Mouse (Mus musculus) intestine, embryonic 14.5 days (tissue): ENCODE results near the gene Tsc22d3. TPM values are rescaled to one million over a fixed set of nuclear protein-coding genes. Genes with fewer than 3 reads are reported as not detected.
"Not testable (repeated sequence)": the region's sequence is repeated elsewhere in the genome, so short reads cannot be mapped to it uniquely, and the experiment has no call there.

Experiments used
- ATAC-seq: fragments of 200-750 bp; cut with Nextera tagmentation; replicated peaks from 2 replicates; pipeline ENCODE4 v1.8.0; 2017; ENCODE audit warnings: low read depth, moderate number of reproducible peaks, moderate TSS enrichment, moderate library complexity; ENCODE audit not compliant: low FRiP score, low TSS enrichment
- DNase-seq: peaks from one replicate; pipeline ENCODE4 v3.0.0-alpha.2; 2018; ENCODE audit warnings: low spot score
- H3K27ac ChIP-seq: fragments of 300-500 bp; sonication (generic); 2 replicates; pipeline ENCODE4 v1.5.1; 2014; ENCODE audit warnings: low read depth, mild to moderate bottlenecking, control low read depth
- H3K27me3 ChIP-seq: fragments of 300-500 bp; sonication (generic); replicated peaks from 2 replicates; pipeline ENCODE4 v1.6.1; 2014; ENCODE audit warnings: low read length, control low read depth; ENCODE audit not compliant: control insufficient read depth, insufficient read depth
- H3K36me3 ChIP-seq: fragments of 300-500 bp; sonication (generic); 2 replicates; pipeline ENCODE4 v1.6.1; 2014; ENCODE audit warnings: low read length, control low read depth; ENCODE audit not compliant: control insufficient read depth, insufficient read depth
- H3K4me1 ChIP-seq: fragments of 300-500 bp; sonication (generic); replicated peaks from 2 replicates; pipeline ENCODE4 v1.6.1; 2014; ENCODE audit warnings: low read length, control low read depth, mixed read lengths; ENCODE audit not compliant: control insufficient read depth, insufficient read depth
- H3K4me2 ChIP-seq: fragments of 300-500 bp; sonication (generic); 2 replicates; pipeline ENCODE4 v1.6.1; 2014; ENCODE audit warnings: low read length
- H3K4me3 ChIP-seq: fragments of 300-500 bp; sonication (generic); 2 replicates; pipeline ENCODE4 v1.5.1; 2014; ENCODE audit warnings: low read depth, low read length, control low read depth, mixed read lengths
- H3K9ac ChIP-seq: fragments of 300-500 bp; sonication (generic); 2 replicates; pipeline ENCODE4 v1.6.1; 2014; ENCODE audit warnings: mild to moderate bottlenecking, low read length
- H3K9me3 ChIP-seq: fragments of 300-500 bp; sonication (generic); 2 replicates; pipeline ENCODE4 v1.6.1; 2016; ENCODE audit warnings: low read length, control low read depth; ENCODE audit not compliant: control insufficient read depth
- WGBS: fragments of 180-500 bp; shearing (Covaris S2); extraction: QIAGEN DNeasy Blood & Tissue Kit; methylation state at CpG from one replicate; pipeline ENCODE4 v1.1.7; 2014; 5-methylcytosine and 5-hydroxymethylcytosine counted together
- polyA plus RNA-seq: library from polyadenylated mRNA; unstranded; fragments of >200 nt; fragmentation: Nextera tagmentation; extraction: Ambion mirVana; gene quantifications from 2 replicates; pipeline ENCODE4 v1.2.1, GENCODE M21; 2014

The Tsc22d3 gene
- polyA plus RNA-seq, 1 experiment from 2014 or later: 59.0 TPM

- not testable (repeated sequence) for DNase-seq, H3K4me2 ChIP-seq, H3K36me3 ChIP-seq, H3K9ac ChIP-seq, H3K4me3 ChIP-seq, H3K27ac ChIP-seq, H3K9me3 ChIP-seq, ATAC-seq, H3K4me1 ChIP-seq, H3K27me3 ChIP-seq
- 91% methylated on average over 3 of the region's 3 CpGs for WGBS
These were observed 60.6 kb downstream of the Tsc22d3 start for GRCm38 (mm10) chrX:140539831-140540230.

- Histone ChIP-seq H3K27me3 (peaks cover 6% of the 10 kb centered on the region), H3K9ac (no peak overlapping the region), H3K4me2 (no peak overlapping the region), H3K4me1 (no peaks in the 10 kb centered on the region), H3K36me3 (no peaks in the 10 kb centered on the region), H3K9me3 (no peaks in the 10 kb centered on the region), H3K4me3 (no peak overlapping the region), H3K27ac (no peak overlapping the region)
- DNase-seq (no peak), ATAC-seq (no peak)
- 93% methylated on average over 3 of the region's 3 CpGs for WGBS
These were observed 61.3 kb downstream of the Tsc22d3 start for GRCm38 (mm10) chrX:140539111-140539680.

GRCm38 (mm10) chrX:140538649-140539048, 61.8 kb downstream of the Tsc22d3 start:
- no peak for ATAC-seq
- Histone ChIP-seq H3K4me1 (no peaks in the 10 kb centered on the region), H3K27me3 (peaks cover 5% of the 10 kb centered on the region), H3K9ac (no peak overlapping the region), H3K9me3 (no peaks in the 10 kb centered on the region), H3K36me3 (no peaks in the 10 kb centered on the region), H3K4me2 (no peak overlapping the region), H3K4me3 (no peak overlapping the region), H3K27ac (no peak overlapping the region)
- WGBS: 60% methylated on average over 2 of the region's 2 CpGs
- DNase-seq: no peak

- 33% methylated on average over 6 of the region's 6 CpGs for WGBS
- no peaks in the 10 kb centered on the region for H3K36me3 ChIP-seq
- H3K27me3 ChIP-seq: no peaks in the 10 kb centered on the region; the same call in 1 of the 2 replicates
These were observed 62.8 kb downstream of the Tsc22d3 start for GRCm38 (mm10) chrX:140537662-140538061.

GRCm38 (mm10) chrX:140535487-140535886, 65.0 kb downstream of the Tsc22d3 start:
- no peak for ATAC-seq
- Histone ChIP-seq H3K36me3 (no peaks in the 10 kb centered on the region), H3K4me2 (no peak overlapping the region), H3K4me1 (no peaks in the 10 kb centered on the region), H3K9me3 (no peaks in the 10 kb centered on the region), H3K4me3 (no peak overlapping the region), H3K27ac (no peak overlapping the region), H3K9ac (no peak overlapping the region), H3K27me3 (no peaks in the 10 kb centered on the region)
- WGBS: 50% methylated on average over 1 of the region's 1 CpGs
- DNase-seq: no peak

More at GRCm38 (mm10) chrX:140537662-140538061, 62.8 kb downstream of the Tsc22d3 start:
- H3K4me2 ChIP-seq: no peak overlapping the region
- H3K9me3 ChIP-seq: no peaks in the 10 kb centered on the region
- no peak for DNase-seq
- H3K4me3 ChIP-seq: no peak overlapping the region
- no peak overlapping the region for H3K9ac ChIP-seq
- no peak for ATAC-seq
- H3K27ac ChIP-seq: no peak overlapping the region
- no peaks in the 10 kb centered on the region for H3K4me1 ChIP-seq

- 71% methylated on average over 3 of the region's 3 CpGs for WGBS
- no peak for DNase-seq
- no peak overlapping the region for H3K4me2 ChIP-seq
- no peaks in the 10 kb centered on the region for H3K9me3 ChIP-seq
- H3K27ac ChIP-seq: no peak overlapping the region
- no peaks in the 10 kb centered on the region for H3K4me1 ChIP-seq
- no peak for ATAC-seq
- H3K36me3 ChIP-seq: no peaks in the 10 kb centered on the region
- no peak overlapping the region for H3K9ac ChIP-seq
- no peak overlapping the region for H3K4me3 ChIP-seq
- H3K27me3 ChIP-seq: no peaks in the 10 kb centered on the region
These were observed 66.2 kb downstream of the Tsc22d3 start for GRCm38 (mm10) chrX:140534306-140534705.

GRCm38 (mm10) chrX:140532325-140532724, 68.1 kb downstream of the Tsc22d3 start:
- 85% methylated on average over 6 of the region's 6 CpGs for WGBS
- DNase-seq: no peak
- H3K4me1 ChIP-seq: no peaks in the 10 kb centered on the region
- H3K4me2 ChIP-seq: no peak overlapping the region
- no peaks in the 10 kb centered on the region for H3K36me3 ChIP-seq
- no peak for ATAC-seq
- H3K27ac ChIP-seq: no peak overlapping the region
- no peak overlapping the region for H3K4me3 ChIP-seq
- no peaks in the 10 kb centered on the region for H3K9me3 ChIP-seq
- 0 out of 2 replicates have a peak, but pooled peaks cover 3% of the 10 kb centered on the region for H3K27me3 ChIP-seq
- no peak overlapping the region for H3K9ac ChIP-seq

- H3K4me3 ChIP-seq: no peak overlapping the region
- ATAC-seq: no peak
- no peaks in the 10 kb centered on the region for H3K4me1 ChIP-seq
- H3K27me3 ChIP-seq: 0 out of 2 replicates have a peak, but pooled peaks cover 3% of the 10 kb centered on the region
- H3K27ac ChIP-seq: no peak overlapping the region
- 69% methylated on average over 2 of the region's 2 CpGs for WGBS
- no peak overlapping the region for H3K9ac ChIP-seq
- no peaks in the 10 kb centered on the region for H3K36me3 ChIP-seq
- no peak overlapping the region for H3K4me2 ChIP-seq
- H3K9me3 ChIP-seq: no peaks in the 10 kb centered on the region
- no peak for DNase-seq
These were observed 69.1 kb downstream of the Tsc22d3 start for GRCm38 (mm10) chrX:140531356-140531755.

- H3K9ac ChIP-seq: no peak overlapping the region
- H3K9me3 ChIP-seq: no peaks in the 10 kb centered on the region
- 0 out of 2 replicates have a peak, but pooled peaks cover 3% of the 10 kb centered on the region for H3K27me3 ChIP-seq
- H3K27ac ChIP-seq: no peak overlapping the region
- no peak for DNase-seq
- H3K4me3 ChIP-seq: no peak overlapping the region
- H3K36me3 ChIP-seq: no peaks in the 10 kb centered on the region
- 75% methylated on average over 5 of the region's 5 CpGs for WGBS
- no peaks in the 10 kb centered on the region for H3K4me1 ChIP-seq
- no peak for ATAC-seq
- no peak overlapping the region for H3K4me2 ChIP-seq
These were observed 69.8 kb downstream of the Tsc22d3 start for GRCm38 (mm10) chrX:140530632-140531031.
